Mouse (Mus musculus) stomach, embryonic 16.5 days (tissue): ENCODE measurements around the gene Tmco1. TPM values are rescaled to one million over a fixed set of nuclear protein-coding genes. Genes with fewer than 3 reads are reported as not detected.
A peak's percentile ranks its signal among the peaks of the same experiment; 100 is the strongest.

Source experiments
- ATAC-seq: fragments of 200-750 bp; cut with Nextera tagmentation; 2 replicates; pipeline ENCODE4 v1.8.0; 2017; ENCODE audit warnings: moderate number of reproducible peaks, moderate TSS enrichment; ENCODE audit not compliant: insufficient read depth, low FRiP score
- H3K27ac ChIP-seq: fragments of 300-500 bp; sonication (generic); 2 replicates; pipeline ENCODE4 v1.5.1; 2014; ENCODE audit warnings: low read length
- H3K27me3 ChIP-seq: fragments of 300-500 bp; sonication (generic); 2 replicates; pipeline ENCODE4 v1.6.1; 2014; ENCODE audit warnings: low read length, control low read depth, mixed read lengths; ENCODE audit not compliant: control insufficient read depth, insufficient read depth
- H3K36me3 ChIP-seq: fragments of 300-500 bp; sonication (generic); 2 replicates; pipeline ENCODE4 v1.6.1; 2014; ENCODE audit warnings: low read length; ENCODE audit not compliant: control insufficient read depth, insufficient read depth
- H3K4me1 ChIP-seq: fragments of 300-500 bp; sonication (generic); 2 replicates; pipeline ENCODE4 v1.6.1; 2014; ENCODE audit warnings: low read length, control low read depth, mixed read lengths; ENCODE audit not compliant: control insufficient read depth, insufficient read depth
- H3K4me2 ChIP-seq: fragments of 300-500 bp; sonication (generic); 2 replicates; pipeline ENCODE4 v1.6.1; 2014; ENCODE audit warnings: low read depth, low read length, mixed read lengths
- H3K4me3 ChIP-seq: fragments of 300-500 bp; sonication (generic); replicated peaks from 2 replicates; pipeline ENCODE4 v1.5.1; 2014; ENCODE audit warnings: mild to moderate bottlenecking, low read length
- H3K9ac ChIP-seq: fragments of 300-500 bp; sonication (generic); 2 replicates; pipeline ENCODE4 v1.6.1; 2014; ENCODE audit warnings: low read length
- H3K9me3 ChIP-seq: fragments of 300-500 bp; sonication (generic); replicated peaks from 2 replicates; pipeline ENCODE4 v1.6.1; 2016; ENCODE audit warnings: low read length, control low read depth; ENCODE audit not compliant: control insufficient read depth
- WGBS: fragments of 180-500 bp; shearing (Covaris S2); extraction: QIAGEN DNeasy Blood & Tissue Kit; methylation state at CpG from one replicate; pipeline ENCODE4 v1.1.7; 2014; 5-methylcytosine and 5-hydroxymethylcytosine counted together
- polyA plus RNA-seq: library from polyadenylated mRNA; unstranded; fragments of >200 nt; fragmentation: Nextera tagmentation; extraction: Ambion mirVana; gene quantifications from 2 replicates; pipeline ENCODE4 v1.2.1, GENCODE M21; 2015

The Tmco1 gene
- polyA plus RNA-seq, 1 experiment from 2014 or later = 112 TPM

GRCm38 (mm10) chr1:167307674-167308073, 504 bp upstream of the Tmco1 start:
- Histone ChIP-seq H3K36me3 (no peaks in the 10 kb centered on the region), H3K4me1 (peaks cover 9% of the 10 kb centered on the region; the same call in 1 of the 2 replicates), H3K4me3 (peak overlapping the region; percentile 94), H3K9ac (peak overlapping the region; percentile 99), H3K4me2 (peak overlapping the region; percentile 83), H3K9me3 (no peaks in the 10 kb centered on the region), H3K27ac (peak overlapping the region; percentile 27; the same call in 1 of the 2 replicates), H3K27me3 (no peaks in the 10 kb centered on the region)
- 59% methylated on average over 11 of the region's 11 CpGs for WGBS
- ATAC-seq = no peak

GRCm38 (mm10) chr1:167312367-167312766, 4.2 kb downstream of the Tmco1 start:
- H3K4me2 ChIP-seq = no peak overlapping the region
- peaks cover 3% of the 10 kb centered on the region; the same call in 1 of the 2 replicates for H3K4me1 ChIP-seq
- no peak overlapping the region for H3K27ac ChIP-seq
- H3K27me3 ChIP-seq = no peaks in the 10 kb centered on the region
- H3K9me3 ChIP-seq = no peaks in the 10 kb centered on the region
- H3K4me3 ChIP-seq = no peak overlapping the region
- no peaks in the 10 kb centered on the region for H3K36me3 ChIP-seq
- no peak for ATAC-seq
- no peak overlapping the region for H3K9ac ChIP-seq

GRCm38 (mm10) chr1:167313220-167313619, 5.0 kb downstream of the Tmco1 start:
- Histone ChIP-seq H3K9me3 (no peaks in the 10 kb centered on the region), H3K4me3 (no peak overlapping the region), H3K4me2 (no peak overlapping the region), H3K36me3 (no peaks in the 10 kb centered on the region), H3K27ac (no peak overlapping the region), H3K9ac (no peak overlapping the region), H3K4me1 (no peaks in the 10 kb centered on the region), H3K27me3 (no peaks in the 10 kb centered on the region)
- WGBS = 89% methylated on average over 4 of the region's 4 CpGs
- ATAC-seq = no peak

GRCm38 (mm10) chr1:167321691-167322090, 13.5 kb downstream of the Tmco1 start:
- 93% methylated on average over 6 of the region's 6 CpGs for WGBS
- no peak overlapping the region for H3K4me3 ChIP-seq
- H3K4me2 ChIP-seq = no peak overlapping the region
- H3K27ac ChIP-seq = no peak overlapping the region
- H3K27me3 ChIP-seq = no peaks in the 10 kb centered on the region
- H3K4me1 ChIP-seq = no peaks in the 10 kb centered on the region
- no peak for ATAC-seq
- H3K9ac ChIP-seq = no peak overlapping the region
- H3K9me3 ChIP-seq = no peaks in the 10 kb centered on the region
- peaks cover 17% of the 10 kb centered on the region for H3K36me3 ChIP-seq

GRCm38 (mm10) chr1:167328776-167329175, 20.6 kb downstream of the Tmco1 start:
- 90% methylated on average over 6 of the region's 6 CpGs for WGBS
- H3K27me3 ChIP-seq = no peaks in the 10 kb centered on the region
- no peak overlapping the region for H3K27ac ChIP-seq
- H3K4me3 ChIP-seq = no peak overlapping the region
- H3K36me3 ChIP-seq = peaks cover 29% of the 10 kb centered on the region
- no peaks in the 10 kb centered on the region for H3K9me3 ChIP-seq
- H3K9ac ChIP-seq = no peak overlapping the region
- no peak overlapping the region for H3K4me2 ChIP-seq
- ATAC-seq = no peak
- H3K4me1 ChIP-seq = no peaks in the 10 kb centered on the region

- Histone ChIP-seq H3K4me1 (no peaks in the 10 kb centered on the region), H3K4me2 (no peak overlapping the region), H3K27me3 (no peaks in the 10 kb centered on the region), H3K36me3 (peaks cover 22% of the 10 kb centered on the region), H3K27ac (no peak overlapping the region), H3K9ac (no peak overlapping the region), H3K9me3 (no peaks in the 10 kb centered on the region), H3K4me3 (no peak overlapping the region)
- WGBS = 87% methylated on average over 8 of the region's 8 CpGs
- no peak for ATAC-seq
These were observed 22.9 kb downstream of the Tmco1 start for GRCm38 (mm10) chr1:167331106-167331505.

- H3K4me2 ChIP-seq = no peak overlapping the region
- H3K9ac ChIP-seq = no peak overlapping the region
- 83% methylated on average over 3 of the region's 3 CpGs for WGBS
- no peak for ATAC-seq
- H3K4me1 ChIP-seq = no peaks in the 10 kb centered on the region
- H3K27me3 ChIP-seq = peaks cover 3% of the 10 kb centered on the region; the same call in 1 of the 2 replicates
- H3K9me3 ChIP-seq = no peaks in the 10 kb centered on the region
- no peak overlapping the region for H3K27ac ChIP-seq
- H3K36me3 ChIP-seq = peaks cover 10% of the 10 kb centered on the region; the same call in 1 of the 2 replicates
- H3K4me3 ChIP-seq = no peak overlapping the region
These were observed 28.2 kb downstream of the Tmco1 start for GRCm38 (mm10) chr1:167336398-167336797.

- WGBS = 17% methylated on average over 12 of the region's 12 CpGs
- H3K9me3 ChIP-seq = no peaks in the 10 kb centered on the region
- ATAC-seq = peak; percentile 38; the same call in 1 of the 2 replicates
- no peak overlapping the region for H3K4me2 ChIP-seq
- no peaks in the 10 kb centered on the region for H3K4me1 ChIP-seq
- peaks cover 3% of the 10 kb centered on the region; the same call in 1 of the 2 replicates for H3K27me3 ChIP-seq
- peaks cover 3% of the 10 kb centered on the region; the same call in 1 of the 2 replicates for H3K36me3 ChIP-seq
- no peak overlapping the region for H3K27ac ChIP-seq
- no peak overlapping the region for H3K9ac ChIP-seq
- no peak overlapping the region for H3K4me3 ChIP-seq
These were observed 29.4 kb downstream of the Tmco1 start for GRCm38 (mm10) chr1:167337463-167338095.

GRCm38 (mm10) chr1:167339177-167339781, 31.1 kb downstream of the Tmco1 start:
- Histone ChIP-seq H3K27ac (no peak overlapping the region), H3K4me2 (no peak overlapping the region), H3K4me1 (no peaks in the 10 kb centered on the region), H3K36me3 (no peaks in the 10 kb centered on the region), H3K9me3 (no peaks in the 10 kb centered on the region), H3K4me3 (no peak overlapping the region), H3K9ac (no peak overlapping the region), H3K27me3 (peaks cover 3% of the 10 kb centered on the region; the same call in 1 of the 2 replicates)
- 71% methylated on average over 8 of the region's 9 CpGs for WGBS
- no peak for ATAC-seq
